8 mouse cellular contexts compared by ENCODE assay signal in the genomic region with DNA sequence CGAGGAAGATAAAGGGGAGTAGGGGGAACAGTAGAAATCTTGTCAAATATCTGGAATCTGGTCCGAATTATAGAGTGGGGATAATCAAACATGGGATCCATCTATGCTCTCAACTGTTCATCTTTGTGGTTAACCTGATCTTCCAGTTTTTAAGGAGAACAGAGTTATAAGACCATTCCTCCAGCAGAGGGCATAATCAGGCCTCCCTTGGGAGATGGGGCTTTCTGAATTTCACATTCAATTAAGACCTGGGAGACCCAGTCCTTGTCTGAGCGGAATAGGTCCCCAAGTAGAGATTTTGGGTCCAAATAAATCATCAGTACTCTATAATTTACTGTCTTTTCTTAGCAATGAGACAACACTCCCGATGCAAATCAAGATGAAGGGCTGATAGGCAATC.
DNase-seq lines count a peak whose midpoint lies in the region; ATAC-seq lines count a peak whose summit lies in the region.

No protein-coding gene starts in this region.

- peak; percentile 83 for ATAC-seq in frontal cortex, adult (ENCODE audit: low TSS enrichment)
- ATAC-seq in midbrain, embryonic 14.5 days (ENCODE audit: low FRiP score, low TSS enrichment): no peak
- ATAC-seq in midbrain, embryonic 11.5 days (ENCODE audit: low FRiP score): no peak
- no peak for ATAC-seq in megakaryocyte-erythroid progenitor cell, adult 5-6 weeks (replicated peaks; ENCODE audit: low FRiP score, low TSS enrichment, poor library complexity, severe bottlenecking)

- no peak overlapping the region for H3K27ac ChIP-seq in midbrain, embryonic 14.5 days (replicated peaks; ENCODE audit: low read depth, low read length)
- H3K27ac ChIP-seq in midbrain, embryonic 11.5 days (ENCODE audit: low read depth, low read length): no peak overlapping the region

- no peak overlapping the region for H3K4me3 ChIP-seq in midbrain, embryonic 14.5 days (replicated peaks; ENCODE audit: low read depth, low read length)
- no peak overlapping the region for H3K4me3 ChIP-seq in midbrain, embryonic 11.5 days (ENCODE audit: low read depth, low read length)

- 63% methylated on average over 4 of the region's 4 CpGs for WGBS in midbrain, embryonic 14.5 days
- 61% methylated on average over 4 of the region's 4 CpGs for WGBS in midbrain, embryonic 11.5 days

- H3K36me3 ChIP-seq in midbrain, embryonic 14.5 days (ENCODE audit: control insufficient read depth, insufficient read depth, low read length): no peaks in the 10 kb centered on the region
- no peaks in the 10 kb centered on the region for H3K36me3 ChIP-seq in midbrain, embryonic 11.5 days (ENCODE audit: control insufficient read depth, insufficient read depth, low read length)

- H3K9me3 ChIP-seq in midbrain, embryonic 14.5 days (ENCODE audit: control insufficient read depth, low read length): no peaks in the 10 kb centered on the region
- H3K9me3 ChIP-seq in midbrain, embryonic 11.5 days (ENCODE audit: control insufficient read depth, low read length): no peaks in the 10 kb centered on the region

- no peak for DNase-seq in frontal cortex, postnatal 25 days (ENCODE audit: low spot score in 2 of 2)
- DNase-seq in midbrain, embryonic 14.5 days: peak; percentile 81
- DNase-seq in midbrain, embryonic 11.5 days (ENCODE audit: low spot score, missing footprints): no peak
- peak; percentile 21 to 45 for DNase-seq in frontal cortex, postnatal 36 days (ENCODE audit: low spot score in 2 of 2)
- DNase-seq in right cerebral cortex, postnatal 14 days: peak; percentile 11
- no peak for DNase-seq in adrenal gland, postnatal 4 days (ENCODE audit: low spot score in 2 of 2)

- no peak overlapping the region for H3K9ac ChIP-seq in midbrain, embryonic 14.5 days (replicated peaks; ENCODE audit: low read length)
- H3K9ac ChIP-seq in midbrain, embryonic 11.5 days (ENCODE audit: low read length): no peak overlapping the region

- no peaks in the 10 kb centered on the region for H3K27me3 ChIP-seq in midbrain, embryonic 14.5 days (ENCODE audit: control insufficient read depth, insufficient read depth, low read length)
- no peaks in the 10 kb centered on the region for H3K27me3 ChIP-seq in midbrain, embryonic 11.5 days (ENCODE audit: control insufficient read depth, insufficient read depth, low read length)

- no peak overlapping the region for H3K4me2 ChIP-seq in midbrain, embryonic 14.5 days (ENCODE audit: low read length)
- H3K4me2 ChIP-seq in midbrain, embryonic 11.5 days: no peak overlapping the region

- no peaks in the 10 kb centered on the region for H3K4me1 ChIP-seq in midbrain, embryonic 14.5 days (ENCODE audit: control insufficient read depth, insufficient read depth, low read length)
- no peaks in the 10 kb centered on the region for H3K4me1 ChIP-seq in midbrain, embryonic 11.5 days (ENCODE audit: control insufficient read depth, insufficient read depth, low read length)

Comparison
In these comparisons a context has a peak if more than half of its experiments do, and no peak if none do; other contexts are left out.
1. DNase-seq: peak in midbrain, embryonic 14.5 days (single experiment), frontal cortex, postnatal 36 days (2 of 2) and right cerebral cortex, postnatal 14 days (single experiment); none in frontal cortex, postnatal 25 days (0 of 2), midbrain, embryonic 11.5 days (single experiment) and adrenal gland, postnatal 4 days (0 of 2).